Mouse (Mus musculus) hindbrain, embryonic 13.5 days (tissue): ENCODE measurements around the gene Atp1a2. TPM values are rescaled to one million over a fixed set of nuclear protein-coding genes. Genes with fewer than 3 reads are reported as not detected.
A peak's percentile ranks its signal among the peaks of the same experiment; 100 is the strongest.

Experiments used
- ATAC-seq: fragments of 200-750 bp; cut with Nextera tagmentation; 2 replicates; pipeline ENCODE4 v1.8.0; 2017; ENCODE audit warnings: moderate TSS enrichment; ENCODE audit not compliant: low FRiP score
- H3K27ac ChIP-seq: fragments of 300-500 bp; sonication (generic); 2 replicates; pipeline ENCODE4 v1.5.1; 2015; ENCODE audit warnings: inconsistent platforms, mild to moderate bottlenecking, moderate library complexity
- H3K27me3 ChIP-seq: fragments of 300-500 bp; sonication (generic); 2 replicates; pipeline ENCODE4 v1.6.1; 2015; ENCODE audit warnings: mild to moderate bottlenecking, inconsistent platforms
- H3K36me3 ChIP-seq: fragments of 300-500 bp; sonication (generic); 2 replicates; pipeline ENCODE4 v1.6.1; 2015; ENCODE audit warnings: mild to moderate bottlenecking, inconsistent platforms
- H3K4me1 ChIP-seq: fragments of 300-500 bp; sonication (generic); replicated peaks from 2 replicates; pipeline ENCODE4 v1.6.1; 2015; ENCODE audit warnings: inconsistent platforms
- H3K4me2 ChIP-seq: fragments of 300-500 bp; sonication (generic); 2 replicates; pipeline ENCODE4 v1.6.1; 2015; ENCODE audit warnings: inconsistent platforms, mild to moderate bottlenecking, moderate library complexity
- H3K4me3 ChIP-seq: fragments of 300-500 bp; sonication (generic); 2 replicates; pipeline ENCODE4 v1.5.1; 2015; ENCODE audit warnings: mild to moderate bottlenecking, inconsistent platforms
- H3K9ac ChIP-seq: fragments of 300-500 bp; sonication (generic); 2 replicates; pipeline ENCODE4 v1.6.1; 2015; ENCODE audit warnings: mild to moderate bottlenecking, inconsistent platforms
- H3K9me3 ChIP-seq: fragments of 300-500 bp; sonication (generic); 2 replicates; pipeline ENCODE4 v1.6.1; 2016; ENCODE audit warnings: inconsistent platforms
- WGBS: fragments of 180-500 bp; shearing (Covaris S2); methylation state at CpG from one replicate; pipeline ENCODE4 v1.1.7; 2015; 5-methylcytosine and 5-hydroxymethylcytosine counted together
- polyA plus RNA-seq: library from polyadenylated mRNA; unstranded; fragments of >200 nt; fragmentation: Nextera tagmentation; extraction: Ambion mirVana; gene quantifications from 2 replicates; pipeline ENCODE4 v1.2.1, GENCODE M21; 2015

Atp1a2 gene
- polyA plus RNA-seq, 1 experiment from 2014 or later = 42.3 TPM

GRCm38 (mm10) chr1:172332925-172333324, 35.1 kb upstream of the Atp1a2 start:
- Histone ChIP-seq H3K4me1 (peaks cover 21% of the 10 kb centered on the region), H3K9ac (no peak overlapping the region), H3K27me3 (no peaks in the 10 kb centered on the region), H3K4me3 (no peak overlapping the region), H3K9me3 (no peaks in the 10 kb centered on the region), H3K27ac (no peak overlapping the region), H3K4me2 (no peak overlapping the region), H3K36me3 (no peaks in the 10 kb centered on the region)
- WGBS = 80% methylated on average over 2 of the region's 2 CpGs
- ATAC-seq = no peak

GRCm38 (mm10) chr1:172331422-172331947, 33.6 kb upstream of the Atp1a2 start:
- no peak overlapping the region for H3K27ac ChIP-seq
- no peaks in the 10 kb centered on the region for H3K36me3 ChIP-seq
- ATAC-seq = no peak
- peaks cover 20% of the 10 kb centered on the region for H3K4me1 ChIP-seq
- 62% methylated on average over 8 of the region's 8 CpGs for WGBS
- H3K4me2 ChIP-seq = no peak overlapping the region
- H3K4me3 ChIP-seq = no peak overlapping the region
- H3K9me3 ChIP-seq = no peaks in the 10 kb centered on the region
- no peak overlapping the region for H3K9ac ChIP-seq
- peaks cover 12% of the 10 kb centered on the region for H3K27me3 ChIP-seq

GRCm38 (mm10) chr1:172329616-172330015, 31.8 kb upstream of the Atp1a2 start:
- Histone ChIP-seq H3K36me3 (no peaks in the 10 kb centered on the region), H3K9me3 (no peaks in the 10 kb centered on the region), H3K4me2 (peak overlapping the region; percentile 57), H3K27ac (no peak overlapping the region), H3K4me3 (0 out of 2 replicates have a peak overlapping the region, but pooled peaks have one; percentile 38), H3K9ac (peak overlapping the region; percentile 71; the same call in 1 of the 2 replicates), H3K4me1 (peaks cover 31% of the 10 kb centered on the region), H3K27me3 (peaks cover 25% of the 10 kb centered on the region)
- 62% methylated on average over 6 of the region's 6 CpGs for WGBS
- ATAC-seq = peak; percentile 9; the same call in 1 of the 2 replicates

- H3K9me3 ChIP-seq = no peaks in the 10 kb centered on the region
- 0 out of 2 replicates have a peak within 1 kb of the TSS, but pooled peaks have one; percentile 20 for H3K27ac ChIP-seq
- H3K4me3 ChIP-seq = peak within 1 kb of the TSS; percentile 38
- ATAC-seq = peak; percentile 81
- peaks cover 36% of the 10 kb centered on the region for H3K4me1 ChIP-seq
- 20% methylated on average over 9 of the region's 9 CpGs for WGBS
- peak within 1 kb of the TSS; percentile 57 for H3K4me2 ChIP-seq
- peaks cover 25% of the 10 kb centered on the region for H3K27me3 ChIP-seq
- peak within 1 kb of the TSS; percentile 71 for H3K9ac ChIP-seq
- H3K36me3 ChIP-seq = no peaks in the 10 kb centered on the region
These were observed 31.3 kb upstream of the Atp1a2 start, which contains the start of gene Kcnj9 for GRCm38 (mm10) chr1:172329131-172329530. Gene Kcnj9, minus strand, starts transcription at chr1:172329318.

GRCm38 (mm10) chr1:172328461-172328860, 30.6 kb upstream of the Atp1a2 start:
- Histone ChIP-seq H3K9ac (peak overlapping the region; percentile 71; the same call in 1 of the 2 replicates), H3K4me3 (peak overlapping the region; percentile 38), H3K27ac (no peak overlapping the region), H3K27me3 (peaks cover 25% of the 10 kb centered on the region), H3K36me3 (no peaks in the 10 kb centered on the region), H3K4me1 (peaks cover 36% of the 10 kb centered on the region), H3K4me2 (peak overlapping the region; percentile 57), H3K9me3 (no peaks in the 10 kb centered on the region)
- no peak for ATAC-seq
- WGBS = 83% methylated on average over 7 of the region's 7 CpGs

- Histone ChIP-seq H3K36me3 (no peaks in the 10 kb centered on the region), H3K4me3 (no peak overlapping the region), H3K4me1 (peaks cover 38% of the 10 kb centered on the region), H3K9me3 (no peaks in the 10 kb centered on the region), H3K9ac (no peak overlapping the region), H3K27ac (no peak overlapping the region), H3K27me3 (peaks cover 25% of the 10 kb centered on the region), H3K4me2 (no peak overlapping the region)
- ATAC-seq = no peak
- 84% methylated on average over 3 of the region's 3 CpGs for WGBS
These were observed 30.2 kb upstream of the Atp1a2 start for GRCm38 (mm10) chr1:172328041-172328440.

- no peaks in the 10 kb centered on the region for H3K36me3 ChIP-seq
- H3K27me3 ChIP-seq = peaks cover 25% of the 10 kb centered on the region
- no peak overlapping the region for H3K27ac ChIP-seq
- H3K4me1 ChIP-seq = peaks cover 43% of the 10 kb centered on the region
- no peaks in the 10 kb centered on the region for H3K9me3 ChIP-seq
- no peak overlapping the region for H3K4me3 ChIP-seq
- WGBS = 89% methylated on average over 16 of the region's 16 CpGs
- no peak overlapping the region for H3K9ac ChIP-seq
- H3K4me2 ChIP-seq = no peak overlapping the region
- no peak for ATAC-seq
These were observed 29.5 kb upstream of the Atp1a2 start for GRCm38 (mm10) chr1:172327206-172328001.

- H3K9me3 ChIP-seq = no peaks in the 10 kb centered on the region
- WGBS = 61% methylated on average over 11 of the region's 11 CpGs
- no peak overlapping the region for H3K27ac ChIP-seq
- peak overlapping the region; percentile 51 for H3K4me3 ChIP-seq
- peaks cover 25% of the 10 kb centered on the region for H3K27me3 ChIP-seq
- H3K4me2 ChIP-seq = peak overlapping the region; percentile 78
- peaks cover 43% of the 10 kb centered on the region for H3K4me1 ChIP-seq
- peak overlapping the region; percentile 73 for H3K9ac ChIP-seq
- no peaks in the 10 kb centered on the region for H3K36me3 ChIP-seq
- ATAC-seq = no peak
These were observed 28.8 kb upstream of the Atp1a2 start for GRCm38 (mm10) chr1:172326684-172327083.

- Histone ChIP-seq H3K9ac (peak overlapping the region; percentile 73), H3K9me3 (no peaks in the 10 kb centered on the region), H3K4me2 (peak overlapping the region; percentile 78), H3K27ac (no peak overlapping the region), H3K4me1 (peaks cover 47% of the 10 kb centered on the region), H3K36me3 (0 out of 2 replicates have a peak, but pooled peaks cover 2% of the 10 kb centered on the region), H3K4me3 (peak overlapping the region; percentile 51), H3K27me3 (peaks cover 25% of the 10 kb centered on the region)
- ATAC-seq = peak; percentile 58; the same call in 1 of the 2 replicates
- 18% methylated on average over 94 of the region's 94 CpGs for WGBS
These were observed 28.0 kb upstream of the Atp1a2 start for GRCm38 (mm10) chr1:172325680-172326535.

- H3K9ac ChIP-seq = no peak overlapping the region
- peaks cover 25% of the 10 kb centered on the region for H3K27me3 ChIP-seq
- no peak overlapping the region for H3K4me2 ChIP-seq
- ATAC-seq = peak; percentile 16; the same call in 1 of the 2 replicates
- H3K27ac ChIP-seq = no peak overlapping the region
- no peaks in the 10 kb centered on the region for H3K9me3 ChIP-seq
- H3K4me3 ChIP-seq = no peak overlapping the region
- 10% methylated on average over 7 of the region's 7 CpGs for WGBS
- peaks cover 58% of the 10 kb centered on the region for H3K4me1 ChIP-seq
- H3K36me3 ChIP-seq = 0 out of 2 replicates have a peak, but pooled peaks cover 6% of the 10 kb centered on the region
These were observed 26.9 kb upstream of the Atp1a2 start for GRCm38 (mm10) chr1:172324725-172325124.

- Histone ChIP-seq H3K4me3 (no peak overlapping the region), H3K27ac (0 out of 2 replicates have a peak overlapping the region, but pooled peaks have one; percentile 18), H3K9me3 (no peaks in the 10 kb centered on the region), H3K36me3 (peaks cover 10% of the 10 kb centered on the region; the same call in 1 of the 2 replicates), H3K4me1 (peaks cover 56% of the 10 kb centered on the region), H3K9ac (peak overlapping the region; percentile 43; the same call in 1 of the 2 replicates), H3K4me2 (no peak overlapping the region), H3K27me3 (peaks cover 25% of the 10 kb centered on the region)
- WGBS = 64% methylated on average over 6 of the region's 6 CpGs
- ATAC-seq = no peak
These were observed 26.0 kb upstream of the Atp1a2 start for GRCm38 (mm10) chr1:172323801-172324359.
